Mouse (Mus musculus) E14TG2a.4 (cell line): ENCODE data around the gene Adh4.

ENCODE experiments used
- H3K27me3 ChIP-seq: 2 replicates; pipeline ENCODE4 v1.6.1; 2014; ENCODE audit warnings: low read length, control low read depth; ENCODE audit not compliant: insufficient read depth
- H3K36me3 ChIP-seq: 2 replicates; pipeline ENCODE4 v1.6.1; 2014; ENCODE audit warnings: low read length, control low read depth; ENCODE audit not compliant: insufficient read depth
- H3K4me1 ChIP-seq: replicated peaks from 2 replicates; pipeline ENCODE4 v1.6.1; 2014; ENCODE audit warnings: low read depth, low read length, control low read depth
- H3K4me3 ChIP-seq: replicated peaks from 2 replicates; pipeline ENCODE4 v1.5.1; 2014; ENCODE audit warnings: mild to moderate bottlenecking, low read length
- H3K9me3 ChIP-seq: 2 replicates; pipeline ENCODE4 v1.6.1; 2014; ENCODE audit warnings: low read length, control low read depth
- CTCF ChIP-seq: conservative IDR thresholded peaks from 2 replicates; pipeline ENCODE4 v1.5.1; 2014; ENCODE audit warnings: low read length
- NANOG ChIP-seq: IDR thresholded peaks from 2 replicates; pipeline ENCODE4 v1.6.1; 2014; ENCODE audit warnings: borderline replicate concordance, low read length, mixed read lengths
- POU5F1 ChIP-seq: IDR thresholded peaks from 2 replicates; pipeline ENCODE4 v1.6.1; 2014; ENCODE audit warnings: low read length, borderline replicate concordance

Gene Adh4

DNA sequence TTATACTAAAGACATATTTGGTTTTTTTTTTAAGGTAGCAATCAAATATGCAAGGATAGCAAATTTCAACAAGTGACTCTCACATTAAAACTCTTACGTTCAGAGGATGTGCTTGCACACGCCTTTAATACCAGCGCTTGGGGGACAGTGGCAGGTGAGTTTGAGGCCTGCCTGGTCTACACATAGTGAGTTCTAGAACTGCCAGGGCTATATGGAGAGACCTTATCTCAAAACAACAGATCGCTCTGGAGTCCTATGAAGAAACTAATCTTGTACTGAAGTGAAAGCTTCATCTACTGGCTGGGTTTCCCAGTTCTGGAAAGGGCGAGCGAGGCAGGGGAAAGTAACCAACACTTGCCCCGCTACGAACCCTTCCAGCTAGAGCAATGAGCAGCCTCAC is 64.2 kb downstream of the Adh4 start:
- Histone ChIP-seq H3K9me3 (no peaks in the 10 kb centered on the region), H3K27me3 (no peaks in the 10 kb centered on the region), H3K4me3 (no peak overlapping the region), H3K36me3 (peaks cover 71% of the 10 kb centered on the region), H3K4me1 (peaks cover 18% of the 10 kb centered on the region)
- TF ChIP-seq POU5F1, result no peak
- no peak for TF ChIP-seq CTCF
- TF ChIP-seq NANOG, result no peak
